Mouse (Mus musculus) bone marrow, adult 2 months (tissue): ENCODE measurements around the gene Kidins220.

Source experiments
- CTCF ChIP-seq: fragments of 200-500 bp; IDR thresholded peaks from 2 replicates; pipeline ENCODE4 v1.5.1; 2011; ENCODE audit warnings: low read length, control low read depth; ENCODE audit not compliant: control insufficient read depth, insufficient read depth
- POLR2A ChIP-seq: fragments of 200-500 bp; IDR thresholded peaks from 2 replicates; pipeline ENCODE4 v1.6.1; 2011; ENCODE audit warnings: low read depth, mild to moderate bottlenecking, control low read depth, low read length, borderline replicate concordance; ENCODE audit not compliant: control insufficient read depth

GRCm38 (mm10) chr12:25098161-25098550 lies 123.4 kb downstream of the Kidins220 start:
- TF ChIP-seq CTCF: no peak
- TF ChIP-seq POLR2A: no peak
